Mouse (Mus musculus) common myeloid progenitor, adult 5-6 weeks (primary cell): ENCODE measurements at regions not wholly inside any gene's neighbourhood (a gene's known extent, or its start where the extent isn't known, plus 50 kb on each side); places are given as distances from the start of the nearest gene placed in this dataset.

Experiments used
- ATAC-seq: replicated peaks from 2 replicates; pipeline ENCODE4 v1.8.0; 2016; ENCODE audit warnings: low read depth, mild to moderate bottlenecking, moderate TSS enrichment, inconsistent platforms; ENCODE audit not compliant: poor library complexity, severe bottlenecking

DNA sequence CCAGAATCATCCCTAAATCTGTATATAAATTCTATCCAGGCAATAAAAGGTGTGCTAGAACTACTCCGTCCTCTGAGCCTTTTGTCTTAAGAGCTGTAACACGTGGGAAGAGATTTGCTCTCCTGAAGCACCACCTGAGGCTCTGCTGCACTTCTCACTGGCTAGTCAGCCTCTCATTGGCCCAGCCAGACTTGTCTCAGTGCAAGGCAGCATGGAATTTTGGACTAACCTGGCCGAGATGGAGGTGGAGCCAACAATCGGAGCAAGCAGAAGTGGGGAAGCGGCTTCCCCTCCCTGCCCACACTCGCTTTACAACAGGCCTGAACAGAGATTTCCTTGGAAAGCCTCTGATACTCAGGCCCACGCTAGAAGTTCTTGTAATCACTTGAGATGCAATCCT lies 332.1 kb upstream of the Gm9747 start:
- no peak for ATAC-seq

DNA sequence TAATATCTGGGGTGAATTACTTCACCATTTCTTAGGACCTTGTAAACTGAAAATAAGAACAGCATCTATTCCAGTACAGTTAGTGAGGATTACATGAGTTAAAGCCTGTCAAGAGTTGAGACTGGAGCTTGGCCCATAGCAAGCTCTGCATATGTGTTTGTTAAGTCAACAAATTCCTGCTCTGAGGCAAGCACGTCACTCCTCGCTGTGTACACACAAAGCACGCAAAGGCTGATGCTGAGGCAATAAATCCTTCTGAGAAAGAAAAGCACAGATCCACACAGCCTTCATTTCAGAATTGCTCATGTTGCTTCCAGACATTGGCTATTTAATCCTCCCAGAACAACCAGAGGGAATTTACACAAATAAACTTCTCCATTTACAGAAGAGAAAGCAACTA lies 328.9 kb upstream of the Gm9747 start:
- no peak for ATAC-seq

DNA sequence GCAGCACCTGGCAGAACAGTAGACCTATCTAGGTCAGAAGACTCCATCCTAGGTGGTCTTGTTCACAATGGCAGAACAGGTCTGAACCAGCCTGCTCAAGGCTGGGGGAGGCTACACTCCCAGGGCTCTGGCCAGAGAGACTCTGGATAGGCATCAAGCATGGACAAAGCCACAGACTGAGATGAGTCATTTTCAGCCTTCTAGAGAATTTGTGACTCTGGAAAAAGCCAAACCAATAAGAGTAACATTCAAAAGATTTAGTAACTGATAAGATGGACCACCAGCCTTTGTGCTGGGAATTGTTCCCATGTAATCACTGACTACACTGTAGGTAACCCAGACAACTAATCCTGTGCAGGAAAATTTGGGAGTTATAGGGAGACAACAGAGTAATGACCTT lies 320.3 kb upstream of the Gm9747 start:
- no peak for ATAC-seq

DNA sequence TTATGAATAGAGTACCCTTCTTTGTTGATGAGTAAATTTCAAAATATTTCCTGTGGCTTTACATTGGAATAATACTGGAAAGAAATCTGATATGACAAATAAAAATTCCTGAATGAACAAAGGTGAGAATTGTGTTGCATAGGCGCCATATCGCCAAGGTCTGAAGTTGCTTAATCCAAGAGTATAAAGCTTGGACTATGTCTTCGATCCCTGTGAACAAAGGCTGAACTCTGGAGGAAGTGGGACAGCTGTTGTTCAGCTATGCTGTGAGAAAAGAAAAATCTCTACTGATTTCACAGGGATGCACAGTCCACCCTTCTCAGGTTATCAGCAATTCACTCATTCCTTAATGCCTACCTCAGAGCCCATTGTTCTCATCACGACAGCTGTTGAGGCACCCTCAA lies 319.3 kb upstream of the Gm9747 start:
- no peak for ATAC-seq

DNA sequence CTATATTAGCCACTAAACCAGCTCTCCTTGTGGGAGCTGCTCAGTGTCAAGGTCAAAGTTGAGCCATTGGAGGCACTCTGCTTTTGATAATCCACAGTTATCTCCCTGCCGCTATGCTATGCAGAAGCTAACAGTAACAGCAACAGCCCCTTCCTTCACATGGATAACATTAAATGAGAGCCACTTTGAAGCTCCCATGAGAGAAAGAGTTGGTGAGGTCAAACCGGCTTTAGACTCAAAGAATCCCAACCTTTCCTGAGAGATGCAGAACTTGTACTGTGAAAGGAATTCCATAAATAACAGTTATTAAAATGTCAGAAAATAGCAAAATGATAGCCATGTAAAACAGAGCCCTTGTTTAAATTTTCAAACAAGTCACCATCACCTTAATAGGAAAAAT lies 316.1 kb upstream of the Gm9747 start:
- no peak for ATAC-seq

DNA sequence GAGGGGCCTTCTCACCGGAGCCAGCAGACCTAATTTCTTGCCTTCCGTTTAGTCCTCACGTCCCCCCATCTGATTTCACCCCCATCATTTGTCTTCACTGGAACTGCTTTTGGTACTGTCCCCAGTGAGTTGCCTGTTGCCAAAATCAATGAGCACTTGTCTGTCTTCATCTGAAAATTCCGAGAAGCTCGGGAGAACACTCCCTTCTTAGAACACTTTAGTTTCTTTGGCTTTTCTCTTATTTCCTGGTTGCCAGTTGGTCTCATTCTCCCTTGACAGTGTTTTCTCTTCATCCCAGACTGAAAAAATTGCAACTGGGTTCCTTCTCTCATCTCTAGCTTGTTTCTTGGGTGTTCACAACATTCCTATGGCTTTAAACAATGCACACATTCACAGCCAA lies 305.2 kb upstream of the Gm9747 start:
- ATAC-seq, result no peak

DNA sequence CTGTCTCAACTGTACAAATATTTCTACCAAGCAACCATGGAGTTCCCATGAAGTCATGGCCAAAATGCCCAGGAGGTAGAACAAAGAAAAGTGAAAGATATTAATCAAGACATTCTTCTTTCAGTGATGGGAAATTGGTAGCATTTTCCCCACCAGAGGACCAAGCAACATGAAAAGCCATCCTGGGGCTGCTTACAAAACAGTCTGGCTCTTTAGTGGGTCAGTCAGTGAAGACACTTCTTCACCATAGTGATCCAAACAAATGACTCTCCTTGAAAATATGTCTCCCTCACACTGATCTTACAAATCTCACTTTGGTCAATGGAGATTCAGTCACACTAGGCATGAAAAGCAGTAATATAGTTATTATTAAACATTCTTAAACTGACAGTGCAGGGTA lies 299.8 kb upstream of the Gm9747 start:
- no peak for ATAC-seq

DNA sequence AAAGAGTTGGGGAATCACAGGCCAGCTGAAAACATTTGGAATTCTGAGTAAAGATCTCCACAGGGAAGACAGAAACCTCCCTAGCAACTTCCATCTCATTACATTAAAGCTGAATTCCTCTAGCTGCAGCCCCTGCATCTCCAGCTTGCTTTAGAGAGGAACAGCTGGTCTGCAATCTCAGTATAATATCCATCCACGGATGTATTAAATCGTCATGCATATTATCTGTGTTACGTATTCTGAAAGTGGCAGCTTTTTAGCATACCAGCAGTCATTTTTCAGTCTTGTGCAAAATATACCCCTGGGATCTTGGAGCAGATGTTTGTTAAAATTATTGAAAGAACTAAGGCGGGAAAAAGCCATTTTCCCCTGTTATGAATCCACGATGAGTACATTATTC lies 287.7 kb upstream of the Gm9747 start:
- ATAC-seq, result no peak

DNA sequence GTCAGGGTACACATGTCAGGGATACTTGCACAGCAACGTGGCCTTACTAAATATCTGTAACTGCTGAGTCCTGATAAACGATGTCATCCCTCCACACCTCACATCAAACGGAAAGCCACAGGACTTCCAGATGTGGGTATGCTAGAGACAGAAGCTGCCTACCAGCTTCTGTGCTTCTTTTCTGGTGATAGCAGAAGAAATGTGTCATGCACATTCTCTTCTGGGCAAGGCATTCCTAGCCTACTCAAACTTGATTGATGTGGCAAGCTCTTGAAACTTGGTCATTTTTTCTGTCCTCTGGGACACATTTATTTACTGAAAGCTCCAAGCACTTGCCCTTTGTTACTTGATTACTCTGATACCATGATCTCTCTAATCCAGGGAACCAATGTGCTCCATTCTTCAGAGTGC lies 282.8 kb upstream of the Gm9747 start:
- no peak for ATAC-seq

DNA sequence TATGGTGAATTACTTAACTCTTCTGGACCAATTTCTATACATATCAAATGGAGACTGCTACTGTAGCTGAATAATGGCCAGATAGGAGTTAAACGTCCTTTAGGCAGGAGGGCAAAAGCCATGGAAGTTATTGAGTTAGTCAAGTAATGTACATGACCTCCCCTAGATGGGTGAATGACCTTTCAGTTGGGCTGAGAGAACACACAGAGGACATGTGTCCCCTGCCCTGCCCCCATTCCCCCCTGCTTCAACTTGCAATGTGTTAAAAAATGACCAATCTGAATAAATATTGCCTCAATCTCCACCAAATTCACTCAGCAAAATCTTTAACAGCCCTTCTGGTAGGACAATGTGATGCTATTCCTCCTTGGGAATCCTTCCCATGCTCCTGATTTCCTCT lies 282.1 kb upstream of the Gm9747 start:
- ATAC-seq, result no peak

DNA sequence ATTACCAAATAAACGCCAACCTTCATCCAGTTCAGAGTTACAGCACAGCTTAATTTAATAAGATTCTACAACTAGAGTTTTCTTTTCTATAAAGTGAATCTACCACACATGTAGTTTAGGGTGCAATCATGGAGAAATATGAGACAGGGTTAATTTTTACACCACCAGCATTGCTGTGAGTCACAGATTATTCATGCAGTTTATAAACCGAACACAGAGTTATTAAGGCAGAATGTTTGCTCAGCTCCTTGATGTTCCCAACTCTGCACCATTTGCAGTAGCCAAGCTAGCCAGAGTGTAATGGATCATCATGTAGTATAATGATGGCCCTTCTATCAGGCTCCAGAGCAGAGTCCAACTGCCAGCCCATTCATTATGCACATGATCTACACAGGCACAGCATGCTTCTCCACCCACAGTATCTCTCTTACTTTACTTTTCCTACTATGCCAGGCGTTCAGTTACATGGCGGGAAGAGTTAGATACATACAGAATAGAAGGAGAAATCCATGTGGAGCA lies 281.4 kb upstream of the Gm9747 start:
- ATAC-seq, result no peak

DNA sequence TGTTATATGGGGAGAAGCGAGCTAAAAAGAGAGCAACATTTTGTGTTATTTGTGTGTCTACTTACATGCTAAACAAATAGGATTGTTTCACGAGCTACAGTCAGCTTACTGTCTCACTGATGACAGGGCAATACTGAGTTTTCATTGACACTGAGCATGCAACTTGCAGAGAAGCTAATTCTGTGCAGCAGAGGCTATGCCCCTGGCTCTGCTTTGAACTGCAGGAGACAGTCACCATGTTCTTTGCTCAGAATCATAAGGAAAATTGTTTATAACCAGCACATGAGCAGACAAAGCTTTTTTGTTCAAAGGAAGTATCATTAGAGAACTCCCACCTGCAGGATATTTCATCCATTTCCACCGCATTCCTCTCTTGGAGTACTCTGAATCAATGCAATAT lies 280.8 kb upstream of the Gm9747 start:
- no peak for ATAC-seq

DNA sequence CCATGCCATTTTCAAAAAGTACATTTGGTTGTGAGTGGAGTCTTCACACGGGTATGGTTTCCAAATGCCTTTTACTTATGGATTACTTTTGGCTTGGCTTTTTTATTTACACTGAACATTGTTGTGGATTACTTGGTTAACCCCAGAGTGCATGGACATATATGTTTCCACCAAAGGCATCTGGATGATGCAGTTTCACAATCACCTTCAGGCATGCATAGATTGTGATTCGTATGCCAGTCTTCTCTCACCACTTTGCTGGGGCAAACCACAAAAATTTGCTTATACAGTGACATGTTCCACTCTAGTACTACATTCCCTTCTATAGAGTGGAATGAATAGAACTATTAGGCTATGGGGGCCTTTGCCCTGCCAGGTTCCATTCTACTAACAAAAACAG lies 278.4 kb upstream of the Gm9747 start:
- ATAC-seq, result no peak

DNA sequence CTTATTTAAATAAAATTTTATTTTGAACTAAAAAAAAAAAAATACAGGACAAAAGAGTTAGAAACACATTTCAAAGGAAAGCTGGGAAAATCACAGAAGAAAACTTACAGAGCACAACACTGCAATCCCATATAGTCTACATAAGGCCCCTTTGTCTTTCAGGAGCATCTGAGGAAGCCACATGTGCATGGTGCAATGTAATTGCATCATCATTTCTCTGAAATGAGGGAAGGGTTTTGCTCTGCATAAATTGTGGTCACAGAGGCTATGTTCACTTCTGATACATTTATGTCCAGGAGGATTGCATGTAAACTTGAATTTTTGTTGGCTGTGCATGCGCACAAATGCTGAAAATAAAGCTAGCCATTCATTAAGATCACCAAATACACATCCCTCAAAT lies 265.9 kb upstream of the Gm9747 start:
- no peak for ATAC-seq

DNA sequence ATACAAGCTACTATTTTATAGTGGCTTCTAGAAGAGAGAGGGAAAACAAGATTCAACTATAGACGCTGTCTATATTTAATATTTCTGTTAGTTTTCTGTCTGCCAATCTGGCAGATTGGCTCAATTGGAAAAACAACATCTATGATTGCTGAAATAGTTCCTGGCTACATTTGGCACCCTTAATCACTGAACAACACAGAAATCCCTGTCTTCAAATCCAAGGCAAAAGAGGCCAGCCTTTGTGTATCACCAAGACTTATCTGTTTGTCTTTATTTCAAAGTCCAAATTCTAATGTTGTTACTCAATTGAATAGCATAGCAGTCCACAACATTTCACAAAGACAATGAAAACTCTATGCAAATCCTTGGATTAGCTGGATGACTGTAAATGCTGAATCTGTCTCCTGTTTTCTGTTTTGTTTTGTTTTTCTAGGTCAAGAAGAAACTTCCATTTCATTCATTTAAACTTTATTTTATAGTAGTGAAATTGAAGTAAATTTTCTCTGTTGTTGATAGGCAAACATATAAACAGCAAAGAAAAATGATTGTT lies 265.1 kb upstream of the Gm9747 start:
- no peak for ATAC-seq

DNA sequence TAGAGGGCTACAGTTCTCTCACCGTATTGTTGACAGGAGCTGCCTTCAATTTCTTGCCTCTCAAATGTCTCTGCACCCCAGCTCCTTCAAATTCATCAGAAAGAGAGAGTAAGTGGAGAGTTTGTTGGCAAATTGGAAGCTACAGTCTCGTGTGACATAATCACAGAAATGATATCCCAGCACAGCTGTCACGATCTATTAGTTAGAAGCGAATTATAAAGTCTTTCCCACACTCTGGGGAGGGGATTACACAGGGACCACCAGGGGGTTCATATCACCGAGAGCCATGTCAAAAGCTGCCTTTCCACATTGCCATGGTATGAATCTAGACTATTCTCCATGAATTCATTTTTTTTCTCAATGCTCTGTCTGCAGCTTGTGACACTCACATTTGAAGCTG lies 260.3 kb upstream of the Gm9747 start:
- no peak for ATAC-seq

DNA sequence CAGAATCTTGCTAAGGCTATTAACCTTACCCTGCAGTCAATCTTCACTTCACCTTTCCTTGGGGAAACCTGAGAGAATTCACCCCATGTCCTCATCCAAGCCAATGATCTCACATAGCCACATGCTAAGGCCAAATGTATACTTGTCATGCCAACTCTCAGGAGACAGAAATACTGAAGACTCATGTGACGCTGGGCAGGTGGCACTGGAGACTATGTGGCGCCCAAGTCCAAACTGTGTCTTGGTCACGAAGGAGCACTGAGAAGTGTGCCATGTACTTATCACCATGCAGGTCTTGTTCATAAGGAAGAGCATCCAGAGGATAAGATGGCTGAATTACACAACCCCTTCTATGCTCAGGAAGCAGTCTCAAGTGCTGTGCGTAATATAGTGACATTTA lies 259.4 kb upstream of the Gm9747 start:
- ATAC-seq, result no peak

DNA sequence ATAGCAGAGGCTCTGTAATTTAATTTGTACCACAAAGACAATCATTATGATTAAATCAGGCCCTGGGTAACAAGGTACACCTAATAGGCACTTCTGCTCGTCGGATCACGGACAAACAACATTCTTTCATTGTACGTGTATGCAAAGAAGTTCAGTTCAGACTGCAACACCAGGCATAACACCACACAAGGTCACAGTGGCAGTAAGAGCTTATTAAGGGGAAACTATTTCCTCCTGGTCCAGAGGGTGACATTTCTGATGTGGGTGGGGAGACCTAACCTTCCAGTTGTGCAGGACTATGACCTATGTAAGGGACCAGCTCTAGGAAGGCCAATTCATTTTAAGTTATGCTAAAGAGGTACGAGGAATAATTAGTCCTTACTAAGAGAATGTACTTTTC lies 225.0 kb upstream of the Gm9747 start:
- no peak for ATAC-seq

DNA sequence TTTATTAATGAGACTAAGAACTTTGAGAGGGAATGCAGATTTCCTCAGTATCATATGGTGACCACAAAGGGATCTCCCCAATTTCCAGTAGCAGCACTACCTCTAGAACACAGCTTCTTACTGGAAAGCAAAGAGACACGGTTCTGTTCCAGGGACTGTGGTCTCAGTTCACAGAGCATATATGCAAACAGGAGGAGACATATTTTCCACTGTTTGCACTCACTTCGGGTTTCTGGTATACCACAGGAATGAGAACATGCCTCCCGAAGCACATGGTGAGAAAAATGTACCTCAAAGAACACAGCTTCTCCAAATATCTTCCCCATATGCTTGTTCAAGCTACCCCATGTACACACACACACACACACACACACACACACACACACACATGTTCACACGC lies 224.1 kb upstream of the Gm9747 start:
- no peak for ATAC-seq

DNA sequence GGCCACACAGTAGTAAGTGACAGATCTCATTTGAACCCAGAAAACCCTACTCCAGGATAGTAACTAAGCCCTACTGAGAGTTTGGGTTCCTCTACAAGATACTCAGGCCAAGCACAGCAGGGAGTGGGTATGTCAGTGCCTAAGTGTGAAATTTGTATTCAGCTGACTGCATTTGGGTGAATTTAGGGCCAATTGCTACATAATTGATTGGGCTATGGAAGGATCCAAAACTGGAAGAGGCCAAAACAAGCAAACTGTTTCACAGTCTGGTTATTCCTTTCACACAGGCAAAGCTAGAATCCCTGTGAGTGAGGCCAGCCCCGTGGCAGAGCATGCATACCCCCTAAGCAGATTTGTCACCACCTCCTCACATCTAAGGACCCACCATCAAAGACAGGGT lies 221.9 kb upstream of the Gm9747 start:
- ATAC-seq, result no peak

DNA sequence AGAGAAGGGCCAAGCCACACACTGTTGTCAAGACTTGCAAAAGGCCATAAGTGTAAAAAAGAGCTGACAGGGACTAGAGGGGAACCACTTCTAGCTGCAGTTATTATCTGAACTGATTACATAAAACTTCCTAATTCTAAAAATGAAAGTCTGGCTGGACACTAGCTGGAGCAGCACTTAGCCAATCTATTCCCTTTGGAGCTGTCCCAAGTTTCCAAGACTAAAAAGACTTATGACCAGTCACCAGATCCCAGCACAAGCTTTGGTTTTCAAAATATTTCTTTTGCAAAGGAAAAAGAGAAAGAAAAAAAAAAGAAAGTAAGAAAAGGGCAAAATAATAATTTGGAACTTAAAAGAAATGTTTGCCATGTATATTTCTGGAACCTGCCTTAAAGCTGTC lies 217.6 kb upstream of the Gm9747 start:
- no peak for ATAC-seq

DNA sequence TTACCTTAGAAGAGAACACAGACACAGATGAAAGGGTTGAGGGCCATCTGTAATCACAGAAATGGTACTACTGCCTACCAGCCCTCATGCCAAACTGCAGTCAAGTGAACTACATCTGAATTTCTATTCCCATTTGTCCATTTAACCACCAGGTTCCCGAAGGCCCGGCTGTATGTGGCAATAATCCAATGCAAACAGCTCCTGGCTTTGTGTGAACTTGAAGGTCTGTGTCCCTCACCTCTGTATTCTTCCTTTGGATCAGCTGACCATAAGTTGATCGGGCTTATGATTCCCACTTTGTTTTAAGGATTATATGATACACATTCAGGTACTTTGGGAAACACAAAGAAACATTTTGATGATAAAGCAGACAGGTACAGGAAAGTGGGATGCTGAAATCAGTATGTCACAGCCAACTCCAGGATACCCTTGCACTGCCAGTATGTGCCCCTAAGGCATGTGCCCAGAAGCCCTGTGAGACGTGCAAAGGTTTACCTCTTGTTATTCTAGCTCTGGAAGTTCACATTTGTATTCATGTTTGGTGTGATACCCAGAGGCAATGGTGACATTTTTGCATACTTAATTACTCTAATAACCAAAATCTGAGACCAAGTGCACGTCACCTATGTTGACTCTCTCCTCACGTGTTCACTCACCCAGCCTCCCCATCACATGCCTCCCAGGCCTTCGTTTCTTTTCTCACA lies 214.1 kb upstream of the Gm9747 start:
- ATAC-seq, result no peak
